Mouse (Mus musculus) heart, embryonic 10.5 days (tissue): ENCODE measurements around the gene Igf2. TPM values are rescaled to one million over a fixed set of nuclear protein-coding genes. Genes with fewer than 3 reads are reported as not detected.
A peak's percentile ranks its signal among the peaks of the same experiment; 100 is the strongest.

Experiments used
- DNase-seq: peaks from one replicate; pipeline ENCODE4 v3.0.0-alpha.2; 2017; ENCODE audit warnings: low spot score
- H3K27ac ChIP-seq: fragments of 300-500 bp; sonication (generic); 2 replicates; pipeline ENCODE4 v1.5.1; 2016; ENCODE audit warnings: mild to moderate bottlenecking
- H3K27me3 ChIP-seq: fragments of 300-500 bp; sonication (generic); 2 replicates; pipeline ENCODE4 v1.6.1; 2016; ENCODE audit warnings: mild to moderate bottlenecking; ENCODE audit not compliant: poor library complexity, insufficient read depth, severe bottlenecking
- H3K36me3 ChIP-seq: fragments of 300-500 bp; sonication (generic); 2 replicates; pipeline ENCODE4 v1.6.1; 2016; ENCODE audit warnings: mild to moderate bottlenecking, moderate library complexity
- H3K4me1 ChIP-seq: fragments of 300-500 bp; sonication (generic); 2 replicates; pipeline ENCODE4 v1.6.1; 2016; ENCODE audit warnings: mild to moderate bottlenecking
- H3K4me3 ChIP-seq: fragments of 300-500 bp; sonication (generic); 2 replicates; pipeline ENCODE4 v1.5.1; 2016; ENCODE audit warnings: mild to moderate bottlenecking, moderate library complexity
- H3K9me3 ChIP-seq: fragments of 300-500 bp; sonication (generic); 2 replicates; pipeline ENCODE4 v1.6.1; 2016; ENCODE audit warnings: mild to moderate bottlenecking, moderate library complexity
- WGBS: fragments of 180-500 bp; shearing (Covaris S2); methylation state at CpG from one replicate; pipeline ENCODE4 v1.1.7; 2016; 5-methylcytosine and 5-hydroxymethylcytosine counted together
- polyA plus RNA-seq: library from polyadenylated mRNA; unstranded; fragments of >200 nt; fragmentation: Nextera tagmentation; extraction: Ambion mirVana; gene quantifications from 2 replicates; pipeline ENCODE4 v1.2.1, GENCODE M21; 2016

Igf2 gene
- polyA plus RNA-seq, result 962 and 991 TPM in 2 replicates

GRCm38 (mm10) chr7:142666659-142667058, at the start of gene Igf2:
Igf2 (minus strand) TSS chr7:142666816.
- WGBS, result 66% methylated on average over 2 of the region's 2 CpGs
- peaks cover 29% of the 10 kb centered on the region for H3K4me1 ChIP-seq
- peaks cover 26% of the 10 kb centered on the region for H3K9me3 ChIP-seq
- H3K4me3 ChIP-seq, result peak within 1 kb of the TSS; percentile 83; the same call in 1 of the 2 replicates
- peak within 1 kb of the TSS; percentile 99 for H3K27ac ChIP-seq
- DNase-seq, result no peak
- peaks cover 43% of the 10 kb centered on the region for H3K36me3 ChIP-seq
- peaks cover 58% of the 10 kb centered on the region for H3K27me3 ChIP-seq

DNA sequence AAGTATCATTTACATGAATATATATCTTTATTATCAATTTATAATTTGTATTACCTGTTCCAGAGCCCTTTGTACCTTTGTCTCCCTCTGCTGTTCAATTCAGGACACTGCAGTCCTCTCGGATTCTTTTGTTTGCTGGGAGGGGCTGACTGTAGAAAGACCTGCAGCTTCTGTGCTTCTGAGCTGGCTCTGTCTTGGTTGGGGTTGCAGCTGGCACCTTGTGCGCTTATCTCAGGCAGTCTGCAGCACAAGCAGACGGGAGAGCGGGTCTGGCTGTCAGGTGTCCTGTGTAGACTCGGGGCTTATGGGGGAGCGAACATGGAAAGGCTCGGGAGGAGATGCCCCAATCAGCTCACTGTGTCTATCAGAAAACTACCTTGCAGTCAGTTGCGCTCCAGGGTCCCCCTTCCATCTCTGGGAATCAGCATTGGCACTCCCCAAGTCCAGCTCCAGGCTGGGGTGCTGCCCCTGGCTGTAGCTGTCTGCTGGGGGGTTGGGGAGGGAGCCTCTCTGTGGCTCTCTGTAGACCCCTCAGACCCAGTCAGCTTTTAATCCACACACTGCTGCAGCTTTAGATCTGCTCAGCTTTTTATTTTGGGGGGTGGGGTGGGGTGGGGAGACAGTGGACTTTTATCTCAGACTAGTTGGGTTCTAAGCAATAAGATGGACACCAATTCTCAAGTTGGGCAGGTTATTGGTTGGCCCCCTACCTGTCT, 48.3 kb upstream of the Igf2 start:
- no peaks in the 10 kb centered on the region for H3K4me1 ChIP-seq
- no peaks in the 10 kb centered on the region for H3K27me3 ChIP-seq
- H3K36me3 ChIP-seq, result no peaks in the 10 kb centered on the region
- H3K4me3 ChIP-seq, result peak overlapping the region; percentile 44
- H3K9me3 ChIP-seq, result no peaks in the 10 kb centered on the region
- peak overlapping the region; percentile 60; the same call in 1 of the 2 replicates for H3K27ac ChIP-seq
- WGBS, result 18% methylated on average over 8 of the region's 8 CpGs
- no peak for DNase-seq

GRCm38 (mm10) chr7:142706873-142707272, 40.3 kb upstream of the Igf2 start:
- 85% methylated on average over 2 of the region's 2 CpGs for WGBS
- Histone ChIP-seq H3K4me3 (no peak overlapping the region), H3K4me1 (no peaks in the 10 kb centered on the region), H3K9me3 (no peaks in the 10 kb centered on the region), H3K27ac (no peak overlapping the region), H3K27me3 (no peaks in the 10 kb centered on the region), H3K36me3 (no peaks in the 10 kb centered on the region)
- DNase-seq, result no peak

DNA sequence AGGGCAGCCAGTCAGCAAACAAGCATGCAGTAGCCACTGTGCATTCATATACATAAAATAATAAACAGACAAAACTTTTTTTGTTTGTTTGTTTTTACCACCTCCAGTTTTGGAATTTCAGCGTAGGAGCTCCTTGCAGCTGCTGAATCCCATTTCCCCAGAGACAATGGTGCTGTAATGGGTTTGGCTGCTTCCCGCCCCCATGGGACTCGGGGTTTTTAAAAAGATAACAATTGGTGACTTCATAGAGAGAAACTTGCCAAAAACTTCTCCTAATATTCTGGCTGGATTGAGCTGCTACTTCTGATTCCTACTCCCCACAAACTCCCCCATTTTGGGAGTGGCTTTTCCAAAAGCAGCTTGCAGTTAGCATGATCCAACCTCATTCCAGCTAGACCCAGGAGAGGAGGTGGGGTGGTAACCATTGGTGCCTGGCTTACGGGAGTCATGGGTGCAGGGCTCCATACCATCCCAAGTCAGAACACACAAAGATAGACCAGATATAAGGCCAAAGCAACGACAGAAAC, 32.8 kb upstream of the Igf2 start:
- 70% methylated on average over 5 of the region's 5 CpGs for WGBS
- no peaks in the 10 kb centered on the region for H3K9me3 ChIP-seq
- no peak overlapping the region for H3K4me3 ChIP-seq
- no peaks in the 10 kb centered on the region for H3K36me3 ChIP-seq
- H3K27me3 ChIP-seq, result no peaks in the 10 kb centered on the region
- DNase-seq, result no peak
- no peaks in the 10 kb centered on the region for H3K4me1 ChIP-seq
- H3K27ac ChIP-seq, result no peak overlapping the region

- H3K4me3 ChIP-seq, result no peak overlapping the region
- H3K27me3 ChIP-seq, result peaks cover 4% of the 10 kb centered on the region; the same call in 1 of the 2 replicates
- 82% methylated on average over 3 of the region's 3 CpGs for WGBS
- no peaks in the 10 kb centered on the region for H3K9me3 ChIP-seq
- 0 out of 2 replicates have a peak, but pooled peaks cover 4% of the 10 kb centered on the region for H3K4me1 ChIP-seq
- H3K36me3 ChIP-seq, result no peaks in the 10 kb centered on the region
- no peak overlapping the region for H3K27ac ChIP-seq
- DNase-seq, result no peak
Measured at GRCm38 (mm10) chr7:142678611-142679010, 12.0 kb upstream of the Igf2 start.

GRCm38 (mm10) chr7:142675644-142676043, 9.0 kb upstream of the Igf2 start:
- peaks cover 14% of the 10 kb centered on the region for H3K9me3 ChIP-seq
- H3K4me3 ChIP-seq, result no peak overlapping the region
- peaks cover 4% of the 10 kb centered on the region; the same call in 1 of the 2 replicates for H3K27me3 ChIP-seq
- DNase-seq, result peak; percentile 88
- H3K36me3 ChIP-seq, result no peaks in the 10 kb centered on the region
- 7% methylated on average over 3 of the region's 3 CpGs for WGBS
- peak overlapping the region; percentile 31; the same call in 1 of the 2 replicates for H3K27ac ChIP-seq
- H3K4me1 ChIP-seq, result 0 out of 2 replicates have a peak, but pooled peaks cover 4% of the 10 kb centered on the region

- Histone ChIP-seq H3K4me1 (0 out of 2 replicates have a peak, but pooled peaks cover 4% of the 10 kb centered on the region), H3K4me3 (no peak overlapping the region), H3K27ac (peak overlapping the region; percentile 31; the same call in 1 of the 2 replicates), H3K9me3 (peaks cover 17% of the 10 kb centered on the region), H3K36me3 (no peaks in the 10 kb centered on the region), H3K27me3 (peaks cover 4% of the 10 kb centered on the region; the same call in 1 of the 2 replicates)
- DNase-seq, result no peak
- WGBS, result 71% methylated on average over 6 of the region's 6 CpGs
Measured at GRCm38 (mm10) chr7:142675141-142675540, 8.5 kb upstream of the Igf2 start.

- peaks cover 30% of the 10 kb centered on the region for H3K9me3 ChIP-seq
- WGBS, result 21% methylated on average over 4 of the region's 4 CpGs
- no peak for DNase-seq
- 0 out of 2 replicates have a peak, but pooled peaks cover 4% of the 10 kb centered on the region for H3K27me3 ChIP-seq
- peaks cover 24% of the 10 kb centered on the region for H3K36me3 ChIP-seq
- no peak overlapping the region for H3K27ac ChIP-seq
- H3K4me3 ChIP-seq, result no peak overlapping the region
- H3K4me1 ChIP-seq, result 0 out of 2 replicates have a peak, but pooled peaks cover 12% of the 10 kb centered on the region
Measured at GRCm38 (mm10) chr7:142672120-142672519, 5.5 kb upstream of the Igf2 start.

DNA sequence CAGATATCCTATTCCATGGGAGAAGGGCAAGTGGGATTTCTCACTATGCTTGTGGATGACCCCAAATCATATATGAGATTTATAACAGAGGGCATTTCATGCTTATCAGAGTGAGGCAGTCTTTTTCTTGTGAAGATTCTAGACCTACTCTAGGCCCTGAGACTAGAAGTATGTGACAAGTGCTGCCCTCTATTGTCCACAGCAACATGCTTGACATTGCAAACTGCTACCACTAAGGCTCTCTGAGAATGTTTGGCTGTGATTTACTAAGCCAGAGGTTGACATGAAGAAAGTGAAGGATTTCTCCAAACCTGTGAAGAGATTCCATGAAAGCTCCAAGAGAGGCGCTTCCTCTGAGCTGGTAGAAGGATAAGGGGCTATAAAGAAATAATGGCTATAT, 4.5 kb upstream of the Igf2 start:
- WGBS, result 86% methylated on average over 1 of the region's 1 CpGs
- Histone ChIP-seq H3K27ac (no peak overlapping the region), H3K9me3 (peaks cover 30% of the 10 kb centered on the region), H3K27me3 (peaks cover 14% of the 10 kb centered on the region), H3K4me1 (0 out of 2 replicates have a peak, but pooled peaks cover 13% of the 10 kb centered on the region), H3K4me3 (no peak overlapping the region), H3K36me3 (peaks cover 35% of the 10 kb centered on the region)
- no peak for DNase-seq

DNA sequence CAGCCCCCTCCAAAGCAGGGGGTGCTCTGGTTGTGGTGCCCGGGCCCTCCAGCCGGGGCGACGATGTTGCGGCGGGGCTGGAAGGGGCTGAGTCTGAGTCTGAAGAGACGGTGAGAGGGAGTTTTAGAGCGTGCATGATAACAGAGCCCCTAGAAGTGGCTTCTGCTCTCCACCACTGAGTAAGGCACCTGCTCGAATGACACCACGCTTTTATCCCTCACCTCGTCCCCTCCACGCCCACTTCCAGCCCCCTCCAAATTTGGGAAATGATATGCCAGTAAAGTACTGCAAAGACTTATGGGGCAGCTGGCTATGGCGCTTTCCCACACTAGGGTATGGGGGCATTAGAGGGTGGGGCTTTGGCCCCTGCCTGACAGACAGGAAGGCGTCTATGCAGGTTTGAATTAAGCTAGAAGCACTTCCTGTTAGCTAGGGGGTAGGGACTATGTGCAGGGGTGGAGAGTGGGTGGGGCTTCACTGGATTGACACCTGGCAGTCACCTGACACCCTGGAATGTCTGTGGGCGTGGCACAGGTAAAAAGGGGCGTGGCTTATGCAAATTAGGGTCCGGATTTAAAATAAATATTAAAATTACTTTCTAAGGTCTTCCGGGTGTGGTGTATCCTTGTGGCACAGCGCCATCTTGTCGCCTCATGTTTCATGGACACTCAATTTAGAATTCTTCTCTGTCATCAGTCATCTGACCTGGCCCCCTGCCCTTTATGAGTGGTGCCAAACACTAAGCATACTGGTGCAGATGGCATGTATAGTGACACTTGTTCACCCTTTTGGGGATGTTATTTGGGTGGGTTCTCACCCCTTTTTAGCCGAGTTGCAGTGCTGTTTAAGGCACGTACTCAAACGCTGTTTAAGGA, 3.4 kb upstream of the Igf2 start, which contains the start of gene Gm49394:
Gm49394 (minus strand) TSS at position 192 of the 875 bp plus-strand sequence.
- Histone ChIP-seq H3K9me3 (peaks cover 30% of the 10 kb centered on the region), H3K4me3 (0 out of 2 replicates have a peak within 1 kb of the TSS, but pooled peaks have one; percentile 8), H3K4me1 (peaks cover 18% of the 10 kb centered on the region), H3K27ac (no peak within 1 kb of the TSS), H3K36me3 (peaks cover 43% of the 10 kb centered on the region), H3K27me3 (peaks cover 25% of the 10 kb centered on the region)
- DNase-seq, result no peak
- 80% methylated on average over 23 of the region's 23 CpGs for WGBS

GRCm38 (mm10) chr7:142668328-142668727, 1.7 kb upstream of the Igf2 start:
- H3K27me3 ChIP-seq, result peaks cover 41% of the 10 kb centered on the region
- no peak for DNase-seq
- WGBS, result 82% methylated on average over 1 of the region's 1 CpGs
- H3K9me3 ChIP-seq, result peaks cover 30% of the 10 kb centered on the region
- no peak overlapping the region for H3K27ac ChIP-seq
- H3K4me1 ChIP-seq, result peaks cover 29% of the 10 kb centered on the region
- H3K4me3 ChIP-seq, result no peak overlapping the region
- H3K36me3 ChIP-seq, result peaks cover 43% of the 10 kb centered on the region

GRCm38 (mm10) chr7:142667521-142667920, 905 bp upstream of the Igf2 start:
- no peak for DNase-seq
- 87% methylated on average over 18 of the region's 18 CpGs for WGBS
- H3K36me3 ChIP-seq, result peaks cover 43% of the 10 kb centered on the region
- 0 out of 2 replicates have a peak overlapping the region, but pooled peaks have one; percentile 32 for H3K27ac ChIP-seq
- H3K4me3 ChIP-seq, result no peak overlapping the region
- H3K4me1 ChIP-seq, result peaks cover 29% of the 10 kb centered on the region
- H3K27me3 ChIP-seq, result peaks cover 49% of the 10 kb centered on the region
- peaks cover 30% of the 10 kb centered on the region for H3K9me3 ChIP-seq
